Mouse (Mus musculus): ENCODE data around the gene Gpr3.

DNA sequence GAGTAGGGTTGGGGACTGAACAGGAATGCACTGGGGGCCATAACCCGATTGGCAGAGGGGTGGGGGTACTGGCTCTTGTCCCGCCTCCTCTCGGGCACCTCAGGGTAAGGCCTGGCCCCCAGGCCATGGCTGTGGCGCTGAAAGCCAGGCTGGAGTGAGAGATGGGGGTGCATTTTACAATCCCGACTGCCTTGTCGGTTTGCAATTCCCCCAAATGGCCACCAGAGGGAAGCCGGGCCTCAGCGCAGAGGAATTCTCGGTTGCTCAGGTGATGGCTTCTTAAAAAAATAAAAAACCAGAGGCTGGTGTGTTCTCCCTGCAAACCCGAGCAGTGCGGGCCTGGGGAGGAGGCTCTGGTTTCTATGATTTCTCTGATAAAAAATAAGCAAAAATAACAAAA is 3.0 kb downstream of the Gpr3 start:
- TF ChIP-seq CTCF (IDR thresholded peaks at IDR 0.05; ENCODE audit: low read depth, low read length) = peak; percentile 89
- TF ChIP-seq POLR2A (IDR thresholded peaks at IDR 0.05; ENCODE audit: borderline replicate concordance, low read depth, low read length) = no peak
